Mouse (Mus musculus): ENCODE measurements around the gene Herpud2. TPM values are rescaled to one million over a fixed set of nuclear protein-coding genes. Genes with fewer than 3 reads are reported as not detected.
"Not testable (repeated sequence)": the region's sequence is repeated elsewhere in the genome, so short reads cannot be mapped to it uniquely, and the experiment has no call there.

The Herpud2 gene
- polyA plus RNA-seq, 1 experiment from 2014 or later: 25.3 TPM

DNA sequence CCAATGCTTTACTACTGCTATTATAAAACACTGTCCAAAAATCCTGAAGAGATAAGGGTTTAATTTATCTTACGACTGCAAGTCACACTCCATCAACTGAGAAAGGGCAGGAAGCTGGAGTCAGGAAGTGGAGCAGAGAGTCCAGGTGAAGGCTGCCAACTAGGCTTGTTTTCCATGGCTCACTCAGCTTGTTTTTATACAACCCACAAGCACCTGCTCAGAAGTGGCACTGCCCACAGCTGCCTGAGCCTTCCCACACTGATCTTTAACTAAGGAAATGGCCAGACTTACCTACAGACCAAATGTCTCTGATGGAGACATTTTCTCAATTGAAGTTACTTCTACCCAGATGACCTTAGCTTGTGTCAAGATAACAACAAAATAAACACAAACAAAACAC is 11.3 kb downstream of the Herpud2 start:
- Histone ChIP-seq H3K4me1 (ENCODE audit: control insufficient read depth, insufficient read depth, low read length) (no peaks in the 10 kb centered on the region), H3K4me3 (ENCODE audit: low read depth, low read length) (no peak overlapping the region), H3K27me3 (replicated peaks; ENCODE audit: control insufficient read depth, insufficient read depth, low read length) (no peaks in the 10 kb centered on the region), H3K27ac (ENCODE audit: low read depth, low read length) (no peak overlapping the region), H3K4me2 (ENCODE audit: low read length) (no peak overlapping the region), H3K9ac (ENCODE audit: low read length) (no peak overlapping the region), H3K9me3 (replicated peaks; ENCODE audit: control insufficient read depth, low read length) (no peaks in the 10 kb centered on the region), H3K36me3 (ENCODE audit: control insufficient read depth, insufficient read depth, low read length) (no peaks in the 10 kb centered on the region)
- ATAC-seq: no peak
- 83% methylated on average over 1 of the region's 1 CpGs for WGBS
- no peak for DNase-seq (ENCODE audit: low spot score)

GRCm38 (mm10) chr9:25138900-25139299 is 12.7 kb downstream of the Herpud2 start:
- WGBS: 89% methylated on average over 1 of the region's 1 CpGs
- Histone ChIP-seq H3K36me3 (ENCODE audit: control insufficient read depth, insufficient read depth, low read length) (no peaks in the 10 kb centered on the region), H3K27ac (ENCODE audit: low read depth, low read length) (no peak overlapping the region), H3K4me2 (ENCODE audit: low read length) (no peak overlapping the region), H3K9ac (ENCODE audit: low read length) (no peak overlapping the region), H3K27me3 (replicated peaks; ENCODE audit: control insufficient read depth, insufficient read depth, low read length) (no peaks in the 10 kb centered on the region), H3K4me3 (ENCODE audit: low read depth, low read length) (no peak overlapping the region), H3K9me3 (replicated peaks; ENCODE audit: control insufficient read depth, low read length) (no peaks in the 10 kb centered on the region), H3K4me1 (ENCODE audit: control insufficient read depth, insufficient read depth, low read length) (no peaks in the 10 kb centered on the region)
- DNase-seq (ENCODE audit: low spot score): no peak
- ATAC-seq: no peak

DNA sequence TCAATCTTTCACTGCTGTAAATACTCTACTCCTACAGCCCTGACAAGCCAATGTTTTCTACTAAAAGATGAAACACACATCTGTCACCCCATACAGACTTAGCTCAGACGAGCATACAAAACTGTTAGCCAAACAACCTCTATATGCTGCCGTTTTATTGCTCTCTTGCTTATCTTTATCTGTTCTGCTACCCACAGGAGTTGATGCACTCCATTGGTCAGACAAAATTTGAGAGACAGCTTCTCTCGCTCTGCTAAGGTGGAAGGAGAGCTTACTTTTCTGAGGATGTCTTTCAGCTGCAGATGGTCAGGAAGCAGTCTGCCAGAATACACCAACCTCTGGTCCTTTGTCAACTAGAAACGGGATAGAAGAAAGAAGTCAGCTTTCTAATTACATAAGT is 18.7 kb downstream of the Herpud2 start:
- Histone ChIP-seq H3K4me1 (ENCODE audit: control insufficient read depth, insufficient read depth, low read length) (no peaks in the 10 kb centered on the region), H3K27ac (ENCODE audit: low read depth, low read length) (no peak overlapping the region), H3K9me3 (replicated peaks; ENCODE audit: control insufficient read depth, low read length) (no peaks in the 10 kb centered on the region), H3K4me2 (ENCODE audit: low read length) (no peak overlapping the region), H3K27me3 (replicated peaks; ENCODE audit: control insufficient read depth, insufficient read depth, low read length) (no peaks in the 10 kb centered on the region), H3K36me3 (ENCODE audit: control insufficient read depth, insufficient read depth, low read length) (peaks cover 7% of the 10 kb centered on the region), H3K4me3 (ENCODE audit: low read depth, low read length) (no peak overlapping the region), H3K9ac (ENCODE audit: low read length) (no peak overlapping the region)
- WGBS: 83% methylated on average over 4 of the region's 4 CpGs
- DNase-seq (ENCODE audit: low spot score) (no peak), ATAC-seq (no peak)

DNA sequence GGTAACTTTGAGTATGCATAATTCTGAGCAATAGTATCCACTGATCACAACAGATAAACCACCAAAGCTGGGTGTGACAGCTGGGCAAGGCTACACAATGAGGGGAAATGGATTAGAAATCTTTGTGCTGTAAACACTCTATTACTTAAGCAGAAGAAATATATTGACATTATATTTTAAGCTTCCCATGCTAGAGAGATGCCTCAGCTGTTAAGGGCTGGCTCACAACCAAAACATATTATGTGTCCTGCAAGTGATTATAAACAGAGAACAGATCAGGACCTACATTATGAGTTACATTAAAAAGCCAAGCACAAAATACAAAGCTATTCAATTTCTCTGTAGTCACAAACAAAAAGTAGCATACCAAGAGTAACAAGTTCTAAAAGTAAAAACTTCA is 19.4 kb downstream of the Herpud2 start:
- peaks cover 7% of the 10 kb centered on the region for H3K36me3 ChIP-seq (ENCODE audit: control insufficient read depth, insufficient read depth, low read length)
- H3K9ac ChIP-seq (ENCODE audit: low read length): no peak overlapping the region
- H3K4me2 ChIP-seq (ENCODE audit: low read length): no peak overlapping the region
- ATAC-seq (no peak), DNase-seq (ENCODE audit: low spot score) (no peak)
- no peak overlapping the region for H3K27ac ChIP-seq (ENCODE audit: low read depth, low read length)
- H3K9me3 ChIP-seq (replicated peaks; ENCODE audit: control insufficient read depth, low read length): no peaks in the 10 kb centered on the region
- no peak overlapping the region for H3K4me3 ChIP-seq (ENCODE audit: low read depth, low read length)
- H3K27me3 ChIP-seq (replicated peaks; ENCODE audit: control insufficient read depth, insufficient read depth, low read length): no peaks in the 10 kb centered on the region
- H3K4me1 ChIP-seq (ENCODE audit: control insufficient read depth, insufficient read depth, low read length): no peaks in the 10 kb centered on the region

GRCm38 (mm10) chr9:25124048-25124447 is 27.6 kb downstream of the Herpud2 start:
- H3K4me2 ChIP-seq (ENCODE audit: low read length): no peak overlapping the region
- no peaks in the 10 kb centered on the region for H3K4me1 ChIP-seq (ENCODE audit: control insufficient read depth, insufficient read depth, low read length)
- no peaks in the 10 kb centered on the region for H3K9me3 ChIP-seq (replicated peaks; ENCODE audit: control insufficient read depth, low read length)
- no peak for DNase-seq (ENCODE audit: low spot score)
- no peaks in the 10 kb centered on the region for H3K27me3 ChIP-seq (replicated peaks; ENCODE audit: control insufficient read depth, insufficient read depth, low read length)
- no peak overlapping the region for H3K4me3 ChIP-seq (ENCODE audit: low read depth, low read length)
- no peak for ATAC-seq
- H3K36me3 ChIP-seq (ENCODE audit: control insufficient read depth, insufficient read depth, low read length): peaks cover 31% of the 10 kb centered on the region
- no peak overlapping the region for H3K27ac ChIP-seq (ENCODE audit: low read depth, low read length)
- H3K9ac ChIP-seq (ENCODE audit: low read length): no peak overlapping the region
- WGBS: 91% methylated on average over 2 of the region's 2 CpGs

DNA sequence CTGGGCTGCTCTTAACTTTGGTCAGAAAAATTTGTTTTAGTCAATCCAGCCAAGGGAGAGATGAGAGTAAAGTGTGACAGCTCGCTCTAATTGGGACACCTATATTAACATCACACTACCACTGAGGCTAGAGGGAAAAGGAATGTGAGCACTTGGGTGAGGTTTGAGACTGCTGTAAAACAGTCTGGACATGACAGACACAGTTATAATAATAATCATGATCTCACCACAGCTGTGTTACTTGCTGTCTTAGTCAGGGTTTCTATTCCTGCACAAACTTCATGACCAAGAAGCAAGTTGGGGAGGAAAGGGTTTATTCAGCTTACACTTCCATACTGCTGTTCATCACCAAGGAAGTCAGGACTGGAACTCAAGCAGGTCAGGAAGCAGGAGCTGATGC is 28.0 kb downstream of the Herpud2 start:
- not testable (repeated sequence) for H3K9me3 ChIP-seq (replicated peaks; ENCODE audit: control insufficient read depth, low read length); ATAC-seq; H3K9ac ChIP-seq (ENCODE audit: low read length); DNase-seq (ENCODE audit: low spot score); H3K4me1 ChIP-seq (ENCODE audit: control insufficient read depth, insufficient read depth, low read length); H3K4me3 ChIP-seq (ENCODE audit: low read depth, low read length); H3K4me2 ChIP-seq (ENCODE audit: low read length); H3K27ac ChIP-seq (ENCODE audit: low read depth, low read length); H3K27me3 ChIP-seq (replicated peaks; ENCODE audit: control insufficient read depth, insufficient read depth, low read length)
- WGBS: 96% methylated on average over 1 of the region's 1 CpGs
- peaks cover 33% of the 10 kb centered on the region for H3K36me3 ChIP-seq (ENCODE audit: control insufficient read depth, insufficient read depth, low read length)

DNA sequence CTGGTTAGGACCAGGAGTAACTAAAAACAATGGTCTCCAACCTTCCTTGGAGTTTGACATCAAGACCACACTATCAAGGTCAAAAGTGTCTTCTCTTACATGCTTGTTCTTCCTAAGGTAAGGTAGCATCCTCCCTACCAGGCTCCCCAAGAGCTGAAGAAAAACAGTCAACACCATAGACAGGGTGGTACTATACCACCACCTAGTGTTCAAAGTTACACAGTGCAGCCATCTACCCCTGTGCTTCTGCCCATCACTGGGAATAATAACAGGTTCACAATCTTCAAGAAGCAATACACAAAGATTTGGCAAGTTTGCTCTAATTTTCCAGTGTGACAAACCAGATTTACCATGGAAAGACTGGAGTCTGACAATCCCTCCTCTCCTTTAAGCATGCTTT is 47.0 kb downstream of the Herpud2 start:
- Histone ChIP-seq H3K4me3 (ENCODE audit: low read depth, low read length) (no peak overlapping the region), H3K4me1 (ENCODE audit: control insufficient read depth, insufficient read depth, low read length) (no peaks in the 10 kb centered on the region), H3K4me2 (ENCODE audit: low read length) (no peak overlapping the region), H3K36me3 (ENCODE audit: control insufficient read depth, insufficient read depth, low read length) (peaks cover 40% of the 10 kb centered on the region), H3K27me3 (replicated peaks; ENCODE audit: control insufficient read depth, insufficient read depth, low read length) (no peaks in the 10 kb centered on the region), H3K9ac (ENCODE audit: low read length) (no peak overlapping the region), H3K9me3 (replicated peaks; ENCODE audit: control insufficient read depth, low read length) (no peaks in the 10 kb centered on the region), H3K27ac (ENCODE audit: low read depth, low read length) (no peak overlapping the region)
- peak; percentile 62 for DNase-seq (ENCODE audit: low spot score)
- peak; percentile 65; the same call in 1 of the 2 replicates for ATAC-seq

GRCm38 (mm10) chr9:25102881-25103280 is 48.7 kb downstream of the Herpud2 start:
- no peak overlapping the region for H3K27ac ChIP-seq (ENCODE audit: low read depth, low read length)
- H3K4me1 ChIP-seq (ENCODE audit: control insufficient read depth, insufficient read depth, low read length): no peaks in the 10 kb centered on the region
- ATAC-seq (no peak), DNase-seq (ENCODE audit: low spot score) (no peak)
- H3K9ac ChIP-seq (ENCODE audit: low read length): no peak overlapping the region
- H3K27me3 ChIP-seq (replicated peaks; ENCODE audit: control insufficient read depth, insufficient read depth, low read length): no peaks in the 10 kb centered on the region
- 96% methylated on average over 1 of the region's 1 CpGs for WGBS
- no peaks in the 10 kb centered on the region for H3K9me3 ChIP-seq (replicated peaks; ENCODE audit: control insufficient read depth, low read length)
- no peak overlapping the region for H3K4me2 ChIP-seq (ENCODE audit: low read length)
- no peak overlapping the region for H3K4me3 ChIP-seq (ENCODE audit: low read depth, low read length)
- H3K36me3 ChIP-seq (ENCODE audit: control insufficient read depth, insufficient read depth, low read length): peaks cover 27% of the 10 kb centered on the region

DNA sequence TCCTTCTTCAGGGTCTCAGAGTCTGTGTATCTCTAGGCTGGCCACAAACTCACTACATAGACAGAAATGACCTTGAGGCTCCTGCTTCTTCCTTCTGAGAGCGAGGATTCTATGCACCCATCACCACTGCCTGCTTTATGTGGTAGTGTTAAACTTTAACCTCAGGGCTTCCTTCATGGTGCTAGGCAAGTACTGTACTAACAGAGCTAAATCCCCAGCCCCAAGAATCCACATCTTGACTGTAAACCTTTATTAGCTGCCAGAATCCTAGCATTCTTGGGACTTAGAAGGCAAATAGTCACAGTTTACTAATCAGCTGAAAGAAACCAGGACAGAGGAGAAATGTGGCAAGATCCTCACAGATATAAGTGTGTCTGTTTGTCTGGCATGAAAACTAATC is 60.8 kb downstream of the Herpud2 start:
- Histone ChIP-seq H3K4me3 (ENCODE audit: low read depth, low read length) (no peak overlapping the region), H3K27me3 (replicated peaks; ENCODE audit: control insufficient read depth, insufficient read depth, low read length) (no peaks in the 10 kb centered on the region), H3K27ac (ENCODE audit: low read depth, low read length) (no peak overlapping the region), H3K4me1 (ENCODE audit: control insufficient read depth, insufficient read depth, low read length) (no peaks in the 10 kb centered on the region), H3K4me2 (ENCODE audit: low read length) (no peak overlapping the region), H3K9me3 (replicated peaks; ENCODE audit: control insufficient read depth, low read length) (no peaks in the 10 kb centered on the region), H3K36me3 (ENCODE audit: control insufficient read depth, insufficient read depth, low read length) (no peaks in the 10 kb centered on the region), H3K9ac (ENCODE audit: low read length) (no peak overlapping the region)
- 90% methylated on average over 1 of the region's 1 CpGs for WGBS
- DNase-seq (ENCODE audit: low spot score): no peak
- no peak for ATAC-seq

GRCm38 (mm10) chr9:25089122-25089521 is 62.5 kb downstream of the Herpud2 start, which contains the start of gene Gm10181:
Gene Gm10181, plus strand, starts transcription at chr9:25089422.
- H3K27me3 ChIP-seq (replicated peaks; ENCODE audit: control insufficient read depth, insufficient read depth, low read length): no peaks in the 10 kb centered on the region
- H3K4me3 ChIP-seq (ENCODE audit: low read depth, low read length): no peak within 1 kb of the TSS
- no peak within 1 kb of the TSS for H3K4me2 ChIP-seq (ENCODE audit: low read length)
- ATAC-seq: no peak
- H3K9ac ChIP-seq (ENCODE audit: low read length): no peak within 1 kb of the TSS
- H3K9me3 ChIP-seq (replicated peaks; ENCODE audit: control insufficient read depth, low read length): no peaks in the 10 kb centered on the region
- DNase-seq (ENCODE audit: low spot score): no peak
- H3K4me1 ChIP-seq (ENCODE audit: control insufficient read depth, insufficient read depth, low read length): no peaks in the 10 kb centered on the region
- WGBS: 84% methylated on average over 2 of the region's 2 CpGs
- no peaks in the 10 kb centered on the region for H3K36me3 ChIP-seq (ENCODE audit: control insufficient read depth, insufficient read depth, low read length)
- H3K27ac ChIP-seq (ENCODE audit: low read depth, low read length): no peak within 1 kb of the TSS

All from forebrain, embryonic 14.5 days (tissue).